Mouse (Mus musculus) cerebellum, postnatal 25 days (tissue): Measurements from ENCODE around the gene Tmeff1.

Source experiments
- DNase-seq, 2 experiments: peaks; one replicate each; pipeline ENCODE4 v3.0.0; 2021; ENCODE audit warnings: mixed read lengths in 2 of 2

The Tmeff1 gene

DNA sequence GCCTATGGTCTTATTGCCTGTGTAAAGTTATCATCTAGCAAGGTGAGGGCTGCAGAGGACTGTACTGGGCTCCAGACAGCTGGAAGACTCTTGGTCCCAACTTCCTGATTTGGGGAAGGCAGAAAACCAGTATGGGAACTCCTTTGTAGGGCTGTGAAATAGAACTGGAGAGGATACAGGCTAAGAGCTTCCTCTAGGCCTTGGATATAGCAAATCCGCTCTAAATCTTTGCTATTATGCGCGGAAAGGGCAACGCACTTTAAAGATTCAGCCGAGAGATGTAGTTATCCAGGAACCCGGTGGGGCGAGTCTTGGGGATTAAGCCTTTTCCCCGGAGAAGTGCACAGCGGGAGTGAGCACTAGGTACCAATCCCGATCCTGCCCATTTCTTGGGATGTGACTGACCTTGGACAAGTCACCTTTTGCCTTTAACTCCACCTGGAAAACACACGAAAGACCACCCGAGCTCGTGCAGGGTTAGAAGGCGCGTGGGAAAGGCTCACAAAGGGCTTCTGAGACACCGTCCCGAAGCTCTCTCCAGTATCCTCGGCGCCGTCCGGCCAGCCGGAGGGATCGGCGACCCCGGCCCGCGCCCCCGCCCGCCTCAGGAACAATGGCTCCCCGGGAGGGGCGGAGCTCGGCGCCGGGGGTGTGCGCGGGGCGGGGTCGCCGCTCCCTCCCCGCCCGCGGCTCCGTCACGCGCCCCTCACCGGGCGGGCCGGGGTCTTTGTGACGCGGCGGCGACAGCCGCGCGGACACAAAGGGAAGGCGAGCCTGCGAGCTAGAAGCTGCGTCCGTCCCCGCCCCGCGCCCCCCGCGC is at the start of gene Tmeff1:
Tmeff1 (plus strand) TSS at position 754 of the 820 bp plus-strand sequence.
- DNase-seq = peak; percentile 17 to 41

DNA sequence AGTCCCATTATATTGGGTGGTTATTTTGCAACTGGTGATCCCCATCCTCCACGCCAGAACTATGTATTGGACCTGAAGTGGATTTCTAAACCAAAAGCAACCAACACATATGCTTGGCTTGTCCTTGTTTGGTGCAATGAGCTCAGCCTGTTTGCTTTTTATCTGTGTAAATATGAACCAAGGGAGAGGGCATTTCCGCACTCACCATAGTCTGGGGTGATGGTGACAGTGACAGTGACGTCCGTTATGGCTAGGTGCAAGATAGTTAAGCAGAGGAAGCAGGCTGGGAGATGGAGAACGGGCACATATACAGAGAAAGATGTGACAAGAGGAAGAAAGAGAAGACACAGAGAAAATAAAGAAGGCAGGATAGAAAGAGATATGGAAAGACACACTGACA is 48.7 kb upstream of the Tmeff1 start:
- no peak for DNase-seq

DNA sequence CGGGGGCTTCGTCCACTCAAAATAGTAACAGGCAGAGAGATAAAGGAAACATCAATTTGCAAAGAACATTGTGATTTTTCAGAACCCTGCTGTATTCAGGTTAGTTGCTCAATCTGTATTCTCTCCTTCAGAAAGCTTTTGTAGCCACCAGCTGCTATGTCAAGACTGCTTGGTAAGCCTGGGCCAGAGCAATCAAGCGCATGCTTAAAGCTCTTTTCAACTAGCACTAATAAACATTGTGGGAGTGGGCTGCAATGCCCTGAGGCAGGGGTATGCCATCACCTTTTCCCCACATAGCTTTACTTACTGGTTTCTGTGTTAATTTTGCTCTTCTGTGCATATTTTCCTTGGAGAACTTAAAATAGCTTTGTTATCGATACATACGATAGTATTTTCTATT is 48.0 kb upstream of the Tmeff1 start:
- no peak for DNase-seq

DNA sequence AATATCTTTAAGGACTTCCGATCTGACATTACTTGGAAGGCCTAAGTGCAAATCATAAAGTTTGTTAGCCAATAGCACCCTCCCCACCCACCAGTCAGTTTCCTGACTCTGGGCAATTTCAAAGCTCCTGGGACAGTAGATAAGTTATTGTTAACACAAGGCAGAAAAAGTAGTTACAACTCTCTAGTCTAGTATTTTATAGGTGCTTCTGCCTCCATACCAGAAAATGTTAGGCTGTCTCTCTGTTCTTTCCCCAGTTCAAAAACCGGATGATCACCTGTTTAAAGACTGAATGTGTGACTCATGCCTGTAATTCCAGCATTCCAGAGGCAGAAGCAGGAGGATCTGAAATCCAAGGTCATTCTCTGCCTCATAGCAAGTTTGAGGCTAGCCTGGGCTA is 46.4 kb upstream of the Tmeff1 start:
- DNase-seq = no peak

DNA sequence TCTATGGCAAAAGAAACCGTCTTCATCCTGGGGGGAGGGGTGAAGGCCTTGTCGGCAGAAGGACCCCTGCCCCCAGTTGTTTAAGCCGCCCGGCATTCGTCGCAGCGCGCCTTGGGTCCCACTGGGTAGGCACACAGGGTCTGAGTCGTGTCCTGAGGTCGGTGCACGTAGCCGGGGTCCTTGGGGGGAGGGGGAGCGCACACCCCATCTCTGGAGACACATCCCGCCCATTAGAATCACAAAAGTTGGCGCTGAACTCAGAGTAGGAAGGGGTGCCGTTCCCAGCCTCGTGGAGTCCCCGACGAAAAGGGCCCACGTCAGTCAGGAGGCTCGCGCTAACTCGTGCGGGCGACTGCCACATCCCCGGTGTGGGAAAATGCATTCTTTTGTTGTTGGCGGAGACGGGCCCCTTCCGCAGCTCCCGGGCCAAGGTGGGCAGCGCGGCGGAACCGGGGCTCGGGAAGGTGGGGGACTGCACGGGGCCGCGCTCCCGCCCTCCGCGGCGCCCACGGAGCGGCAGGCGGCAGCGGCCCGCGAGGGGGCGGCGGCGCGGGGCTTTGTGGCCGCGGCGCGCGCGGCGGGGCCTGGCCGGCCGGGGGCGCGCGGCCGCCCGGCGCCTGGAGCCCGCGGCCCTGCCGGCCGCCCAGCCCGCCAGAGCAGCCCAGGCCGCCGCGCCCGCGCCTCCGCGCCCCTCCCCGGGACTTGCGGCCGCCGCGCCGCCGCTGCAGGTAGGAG is 45.0 kb upstream of the Tmeff1 start, which contains the start of gene Msantd3:
Msantd3 (plus strand) TSS at position 95 of the 735 bp plus-strand sequence.
- peak; percentile 65 to 72 for DNase-seq

DNA sequence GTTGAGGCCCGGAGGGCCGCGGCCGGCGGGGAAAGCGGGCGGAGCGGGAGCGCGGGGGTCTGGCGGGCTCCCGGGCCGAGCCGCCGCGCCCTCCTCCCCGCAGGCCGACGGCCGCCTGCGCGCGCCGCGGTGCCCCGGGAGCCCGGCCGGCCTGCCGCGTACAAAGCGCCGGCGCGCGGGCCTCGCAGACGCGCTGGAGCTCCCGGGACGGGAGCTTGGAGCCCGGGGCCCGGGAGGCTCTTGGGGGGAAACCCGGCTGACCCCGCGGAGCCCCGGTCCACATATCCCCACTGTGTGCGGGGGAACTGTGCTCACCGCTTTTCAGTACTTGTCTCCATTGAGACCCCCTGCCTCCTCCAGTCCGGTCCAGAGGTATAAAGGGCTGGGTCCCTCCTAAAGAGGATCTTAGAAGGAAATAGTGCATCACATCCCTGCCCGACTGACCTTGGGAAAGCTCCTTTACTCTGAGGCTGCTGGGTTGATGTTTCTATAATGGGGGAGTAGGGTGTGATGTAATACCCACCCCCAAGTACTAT is 44.3 kb upstream of the Tmeff1 start:
- peak in 1 of 2 experiments; percentile 77 for DNase-seq

DNA sequence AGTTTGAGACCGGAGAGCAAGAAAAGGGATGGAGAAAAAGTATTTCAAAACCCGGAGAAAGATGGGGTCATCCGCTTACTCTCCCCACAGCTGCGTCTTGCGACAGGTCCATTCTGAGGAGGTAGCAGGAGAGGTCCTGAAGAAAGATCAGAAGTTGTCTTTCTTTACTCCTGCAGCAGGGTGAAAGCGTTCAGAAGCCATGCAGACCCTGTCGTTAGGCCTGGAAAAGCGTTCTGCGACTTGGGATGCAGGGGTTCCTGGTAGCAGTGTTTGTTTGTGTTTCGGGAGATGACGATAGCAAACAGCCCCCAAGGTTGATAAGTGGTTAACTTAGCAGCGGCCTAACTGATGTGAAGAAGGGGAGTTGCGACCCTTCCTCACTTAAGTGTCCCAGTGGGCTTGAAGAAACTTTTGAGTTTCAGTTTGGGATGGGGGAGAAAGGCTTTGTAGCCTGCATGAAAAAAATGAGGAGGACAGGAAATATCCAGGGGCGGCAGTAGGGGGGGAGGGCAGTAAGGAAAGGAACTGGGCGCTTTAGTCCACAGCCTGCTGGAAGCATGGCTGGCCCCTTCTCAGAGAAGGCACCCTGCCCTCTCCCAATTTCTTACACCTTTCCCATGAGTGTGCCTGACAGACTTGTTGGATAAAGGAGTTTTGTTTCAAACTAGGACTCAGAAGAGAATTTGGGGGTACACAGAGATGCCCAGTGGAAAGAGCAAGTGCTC is 43.3 kb upstream of the Tmeff1 start:
- DNase-seq = no peak

DNA sequence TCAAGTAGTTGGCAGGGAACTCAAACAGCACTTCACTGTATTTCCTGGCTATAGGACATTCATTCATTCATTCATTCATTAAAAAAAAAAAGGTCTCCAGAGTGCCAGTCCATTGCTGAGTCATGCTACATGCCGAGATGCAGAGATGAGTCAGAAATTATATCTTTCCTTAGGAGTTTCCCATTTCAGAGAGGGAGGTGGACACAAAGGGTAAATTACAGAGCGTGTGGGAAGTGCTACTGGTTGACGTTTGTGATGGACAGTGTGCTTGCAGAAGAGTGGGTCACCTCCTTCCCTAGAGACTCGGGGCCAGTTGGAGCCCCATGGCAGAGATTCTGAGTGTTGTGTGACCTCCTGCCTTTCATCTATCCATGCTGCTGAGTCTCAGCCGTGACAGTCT is 42.6 kb upstream of the Tmeff1 start:
- no peak for DNase-seq

DNA sequence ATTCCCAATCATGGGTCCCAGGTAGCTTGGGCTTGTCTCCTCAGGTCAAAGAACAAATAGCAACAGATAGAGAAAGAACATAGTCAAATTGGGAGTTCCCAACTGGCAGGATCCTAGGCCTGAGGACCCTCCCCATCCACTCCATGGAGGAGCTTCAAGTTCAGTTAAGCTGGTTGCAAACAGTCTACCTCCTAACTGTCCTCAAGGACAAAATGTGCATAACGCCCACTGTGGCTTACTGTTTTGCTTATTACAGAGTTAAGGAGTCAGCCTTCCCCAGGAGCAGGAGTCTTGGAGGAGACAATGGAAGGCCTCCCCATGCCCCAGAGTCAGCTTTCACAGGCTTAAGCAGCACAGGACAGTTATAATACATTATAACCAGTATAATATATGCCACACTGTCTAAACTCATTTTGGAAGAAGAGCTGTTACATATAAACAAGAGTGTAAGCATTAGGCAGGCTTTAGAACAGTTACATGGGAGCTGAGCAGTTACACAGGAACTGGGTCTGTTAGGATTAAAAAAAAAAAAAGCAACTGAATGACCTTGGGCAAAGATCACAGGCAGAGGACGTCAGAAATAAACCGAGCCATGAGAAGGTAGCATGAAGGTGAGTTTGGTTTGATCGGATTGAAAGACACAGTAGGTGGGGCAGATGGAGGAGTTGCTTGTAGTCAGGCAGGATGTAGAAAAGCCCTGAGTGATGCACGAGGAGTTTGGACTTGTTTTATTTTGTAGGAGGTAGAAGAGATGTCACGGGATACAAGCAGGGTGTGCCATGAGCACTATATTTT is 41.7 kb upstream of the Tmeff1 start:
- DNase-seq = no peak

DNA sequence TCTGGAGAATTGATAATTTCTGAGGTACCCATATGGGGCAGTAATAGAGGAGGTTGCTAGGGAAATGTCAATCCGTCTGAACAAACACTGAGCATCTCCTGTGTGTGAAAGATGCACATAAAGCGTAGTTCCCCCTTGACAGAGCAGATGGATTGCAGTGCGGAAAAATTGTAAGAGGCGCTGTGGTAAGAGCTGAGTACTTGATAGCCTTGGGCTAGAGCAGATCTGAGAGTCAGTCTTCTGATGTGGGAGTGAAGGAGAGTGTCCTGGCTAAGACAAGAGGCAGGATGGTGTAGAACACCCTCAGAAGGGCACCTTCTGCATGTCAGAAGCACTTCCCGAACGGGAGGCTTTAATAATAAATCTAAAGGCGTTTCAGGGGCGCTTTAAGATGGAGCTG is 40.8 kb upstream of the Tmeff1 start:
- no peak for DNase-seq

DNA sequence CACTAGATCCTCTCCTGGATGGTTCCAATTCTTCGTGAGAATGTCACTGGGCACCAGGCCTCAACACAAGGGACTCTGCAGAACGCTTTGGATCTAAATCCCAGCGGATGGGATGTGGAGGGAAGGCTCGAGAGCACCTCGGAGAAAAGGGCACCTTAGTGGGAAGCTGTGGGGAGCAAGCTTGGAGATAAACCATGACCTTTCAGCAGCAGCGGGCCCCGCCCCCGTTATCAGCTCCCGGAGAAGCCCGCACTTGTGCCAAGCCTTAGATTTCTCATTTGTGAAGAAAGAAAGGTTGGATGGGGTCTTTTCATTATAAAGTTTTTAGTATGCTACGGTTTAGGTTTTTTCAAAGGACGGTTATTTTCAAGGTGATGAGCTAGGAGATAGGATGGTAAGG is 39.0 kb upstream of the Tmeff1 start:
- DNase-seq = no peak

DNA sequence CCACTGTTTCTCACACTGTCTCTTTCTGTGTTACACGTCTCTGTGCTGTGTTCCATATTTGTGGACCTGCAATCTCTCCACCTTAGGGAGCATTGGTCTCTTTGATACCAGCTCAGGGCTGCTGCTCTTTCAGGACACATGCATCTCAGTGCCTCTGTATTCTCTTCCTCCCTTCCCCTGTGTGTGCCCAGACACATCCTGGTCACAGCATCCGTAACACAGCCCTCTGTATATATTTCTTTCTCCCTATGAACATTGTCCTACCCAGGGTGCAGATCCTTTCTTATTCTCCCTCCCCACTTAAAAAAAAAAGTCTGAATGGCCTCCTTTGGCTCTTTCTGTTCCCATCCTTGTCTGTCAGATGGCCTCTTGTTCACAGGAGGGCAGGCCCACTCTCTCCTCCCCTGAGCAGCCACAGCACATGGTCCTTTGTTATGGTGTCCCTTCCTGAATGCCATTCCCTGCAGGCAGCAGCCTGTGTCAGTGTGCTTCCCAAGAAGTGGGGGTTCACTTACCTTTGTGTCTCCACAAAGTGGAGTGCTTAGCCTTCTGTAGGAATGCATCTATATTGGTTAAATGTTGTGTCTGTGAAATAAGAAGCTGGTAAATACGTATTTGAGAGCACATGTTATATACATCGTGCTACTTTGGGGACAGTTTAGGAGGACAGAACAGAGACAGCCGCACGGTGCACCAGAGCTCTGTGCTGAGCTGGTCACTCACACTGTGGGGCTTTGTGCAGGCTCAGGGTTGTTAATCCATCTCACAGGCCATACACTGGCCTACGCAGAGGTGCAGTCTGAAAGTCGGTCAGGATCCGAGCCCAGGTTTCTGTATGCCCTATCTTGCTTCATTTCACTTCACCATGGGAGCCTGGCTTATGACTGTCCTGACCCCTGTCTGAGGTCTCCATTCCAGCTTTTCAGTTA is 38.1 kb upstream of the Tmeff1 start:
- no peak for DNase-seq

DNA sequence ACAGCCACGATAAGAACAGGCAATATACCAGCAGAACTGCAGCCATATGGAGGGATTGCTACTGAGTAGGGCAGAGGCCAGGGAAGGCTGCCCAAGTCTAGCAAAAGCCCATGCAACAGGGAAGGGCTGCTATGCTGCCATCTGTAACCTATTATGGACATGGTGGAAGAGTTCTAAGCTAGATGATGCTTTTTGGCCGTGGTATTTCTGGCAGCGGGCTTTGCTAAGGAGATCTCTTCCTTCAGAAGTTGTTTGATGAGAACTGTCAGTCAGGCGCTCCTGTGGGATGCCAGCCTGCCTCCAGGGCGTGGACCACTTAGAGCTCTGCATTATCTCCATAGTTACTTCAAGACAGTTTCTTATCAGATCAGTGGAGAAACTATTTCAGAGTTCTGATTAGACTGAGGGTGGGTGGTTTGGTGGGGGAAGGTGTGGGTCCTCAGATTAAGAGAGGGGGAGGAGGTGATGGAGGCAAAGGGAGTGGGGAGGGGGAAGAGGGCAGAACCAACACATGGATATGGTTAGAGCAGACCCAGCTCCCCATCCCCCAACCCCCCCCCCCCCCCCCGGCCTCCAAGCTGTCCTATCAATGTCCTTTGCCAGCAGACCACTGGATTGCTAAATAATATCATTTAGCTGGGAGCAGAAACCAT is 36.5 kb upstream of the Tmeff1 start:
- DNase-seq = peak; percentile 57 to 69

DNA sequence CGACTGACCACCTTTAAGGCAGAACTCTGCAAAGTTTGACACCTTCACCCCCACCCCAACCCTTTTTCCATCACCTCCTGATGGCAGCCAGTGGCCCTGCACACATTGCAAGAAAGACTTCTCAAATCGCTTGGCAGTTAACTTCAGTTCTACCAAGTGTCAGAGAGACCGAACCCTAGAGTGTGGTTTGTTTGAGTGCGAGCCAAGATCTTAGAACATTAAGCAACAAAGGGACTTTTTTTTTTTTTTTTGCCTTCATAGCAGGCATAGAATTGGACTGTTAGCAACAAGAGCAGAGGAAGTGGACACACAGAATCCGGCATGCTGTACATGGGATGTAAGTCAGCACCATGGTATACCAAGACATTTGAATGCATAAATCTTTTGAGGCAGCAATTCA is 35.3 kb upstream of the Tmeff1 start:
- DNase-seq = no peak

DNA sequence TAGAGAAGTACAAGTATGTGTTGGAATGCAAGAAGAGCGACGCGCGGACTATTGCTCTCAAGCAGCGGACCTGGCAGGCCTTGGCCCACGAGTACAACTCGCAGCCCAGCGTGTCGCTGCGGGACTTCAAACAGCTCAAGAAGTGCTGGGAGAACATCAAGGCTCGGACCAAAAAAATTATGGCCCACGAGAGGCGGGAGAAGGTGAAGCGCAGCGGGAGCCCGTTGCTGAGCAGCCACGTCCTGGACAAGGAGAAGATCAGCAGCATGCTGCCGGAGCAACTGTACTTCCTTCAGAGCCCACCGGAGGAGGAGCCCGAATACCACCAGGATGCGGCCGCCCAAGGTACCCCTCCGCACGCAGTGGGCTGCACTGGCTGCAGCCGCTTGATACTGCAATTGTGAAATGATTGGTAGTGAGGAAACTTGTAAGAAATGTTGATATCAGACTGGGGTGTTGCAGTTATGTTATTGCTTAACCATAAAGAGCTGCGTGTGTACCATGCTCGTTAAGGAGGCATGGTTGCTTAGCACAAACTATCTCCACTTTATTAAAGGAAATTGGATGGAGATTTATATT is 32.4 kb upstream of the Tmeff1 start:
- DNase-seq = no peak

DNA sequence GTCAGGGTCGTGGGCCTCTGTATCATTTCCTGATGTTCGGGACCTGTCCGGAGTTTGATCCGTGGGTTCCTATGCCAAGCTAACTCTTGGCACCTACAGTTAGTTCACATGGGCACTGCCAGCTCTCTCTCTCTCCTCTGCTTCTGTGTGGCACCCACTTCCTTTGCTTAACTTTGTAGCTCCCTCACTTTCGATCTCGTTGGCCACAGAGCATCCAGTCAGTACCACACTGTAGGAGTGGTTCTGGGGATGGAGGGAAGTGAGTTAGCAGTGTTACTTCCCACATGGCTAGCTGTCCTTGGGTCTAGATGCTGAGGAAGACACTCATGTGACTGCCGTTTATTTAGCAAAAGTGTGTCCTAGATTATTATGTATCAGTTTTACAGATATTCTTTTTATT is 30.8 kb upstream of the Tmeff1 start:
- DNase-seq = no peak

DNA sequence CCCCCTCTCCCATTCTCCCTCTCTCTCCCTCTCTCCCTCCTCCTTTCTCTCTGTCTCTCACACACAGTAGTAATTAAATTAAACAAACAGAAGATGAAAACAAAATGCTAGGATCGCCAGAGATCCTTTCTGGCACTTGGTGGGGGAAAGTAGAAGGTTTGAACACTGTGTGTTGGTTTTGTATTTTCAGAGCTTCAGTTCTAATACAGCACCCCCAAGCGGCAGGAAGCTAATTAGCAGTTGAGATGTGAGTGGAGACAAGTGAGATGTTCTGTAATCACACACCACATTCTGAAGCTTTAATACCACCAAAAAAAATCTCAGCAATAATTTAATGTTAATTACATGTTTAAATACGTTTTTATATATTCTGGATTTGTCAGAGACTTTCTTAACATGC is 29.2 kb upstream of the Tmeff1 start:
- peak; percentile 44 to 72 for DNase-seq

DNA sequence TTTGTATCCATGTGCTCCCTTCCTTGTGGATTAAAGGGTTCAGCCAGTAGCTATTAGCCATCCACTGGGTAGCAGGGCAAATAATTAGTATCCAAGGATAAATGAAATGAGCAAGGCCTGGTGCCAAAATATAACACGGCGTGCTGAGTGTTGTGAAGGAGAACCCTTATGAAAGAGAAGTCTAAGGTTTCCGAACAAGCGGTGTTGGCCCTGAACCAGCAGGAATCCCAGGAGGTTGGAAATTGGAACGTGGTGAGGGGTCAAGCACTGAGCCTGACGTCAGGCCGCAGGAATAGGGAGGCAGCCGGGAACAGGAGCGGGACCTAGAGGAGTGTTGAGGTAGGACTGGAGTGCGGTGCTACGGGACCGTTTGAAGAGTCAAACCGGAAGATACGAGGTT is 25.3 kb upstream of the Tmeff1 start:
- no peak for DNase-seq

DNA sequence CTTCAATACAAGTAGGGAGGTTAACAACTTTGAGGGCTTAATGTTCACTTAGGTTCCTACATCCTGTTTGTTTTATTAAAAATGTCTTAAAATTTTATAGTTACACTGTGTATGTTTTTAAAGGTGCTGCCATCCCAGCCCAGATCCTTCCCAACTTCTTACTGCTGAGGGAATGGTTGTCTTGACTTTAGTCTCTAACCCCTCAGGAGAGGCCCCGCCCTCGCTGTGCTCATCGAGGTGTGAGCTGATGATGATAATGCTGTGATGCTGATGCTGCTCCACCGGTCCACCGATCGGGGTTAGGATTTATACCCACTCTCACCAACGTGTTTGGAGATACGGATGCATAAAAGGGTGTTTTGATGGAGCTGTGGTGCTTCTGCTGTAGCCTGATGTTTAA is 23.1 kb upstream of the Tmeff1 start:
- no peak for DNase-seq

DNA sequence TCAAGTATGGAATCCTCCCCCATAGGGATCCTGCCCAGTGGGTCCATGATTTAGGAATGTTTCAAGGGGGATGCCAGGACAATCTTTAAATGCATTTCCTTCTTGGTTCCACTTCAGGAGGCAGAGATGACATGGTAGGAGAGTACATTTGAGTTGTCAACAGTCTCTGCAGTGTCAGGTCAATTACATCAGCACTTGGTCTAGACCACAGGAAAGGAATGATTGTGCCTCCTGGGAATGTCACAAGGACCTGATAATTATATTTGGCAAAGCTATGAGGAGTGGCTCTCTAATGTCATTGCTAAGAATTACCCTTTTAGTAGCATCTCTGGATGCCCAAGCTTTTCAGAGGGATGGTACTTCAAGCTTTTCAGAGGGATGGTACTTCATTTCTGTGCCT is 20.0 kb upstream of the Tmeff1 start:
- DNase-seq = no peak
